Mouse (Mus musculus): ENCODE results near the gene Gm9733.

DNA sequence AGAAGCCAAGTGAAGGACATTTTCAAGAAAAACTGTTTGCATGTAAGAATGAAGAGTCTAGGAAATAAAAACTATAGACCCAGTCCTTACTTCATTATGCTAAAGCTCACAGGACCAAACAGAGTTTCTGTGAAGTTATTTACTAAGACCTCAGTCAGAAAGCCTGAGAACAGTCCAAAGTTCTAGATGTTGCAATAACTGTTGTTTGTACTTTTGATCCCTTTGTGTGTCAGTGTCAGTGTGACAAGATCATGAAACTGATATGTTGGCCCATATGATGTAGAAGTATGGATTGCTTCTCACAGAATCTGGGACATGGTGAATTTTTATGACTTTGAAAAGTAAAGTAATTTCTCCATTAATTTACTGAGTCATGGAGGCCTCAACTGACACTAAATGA lies 2.6 kb downstream of the Gm9733 start:
- no peak for TF ChIP-seq POLR2A (IDR thresholded peaks at IDR 0.05; ENCODE audit: low read depth, low read length)
- no peak for TF ChIP-seq CTCF (conservative IDR thresholded peaks at IDR 0.05; ENCODE audit: insufficient read depth, insufficient read length, low read depth, low read length)

All from kidney, adult 2 months (tissue).